Mouse (Mus musculus): ENCODE measurements around the gene Cryba4. TPM values are rescaled to one million over a fixed set of nuclear protein-coding genes. Genes with fewer than 3 reads are reported as not detected.

The Cryba4 gene
- polyA plus RNA-seq, 1 experiment: not detected

- DNase-seq: no peak
- H3K27ac ChIP-seq (ENCODE audit: insufficient read depth, low read depth, low read length): no peak overlapping the region; the same call in 1 of the 2 replicates
- H3K27me3 ChIP-seq (replicated peaks; ENCODE audit: control insufficient read depth, insufficient read depth, low read length): no peaks in the 10 kb centered on the region
- peaks cover 9% of the 10 kb centered on the region for H3K4me1 ChIP-seq (ENCODE audit: control insufficient read depth, insufficient read depth, low read length)
- TF ChIP-seq POLR2A (IDR thresholded peaks at IDR 0.05; ENCODE audit: low read depth, low read length) (no peak), CTCF (conservative IDR thresholded peaks at IDR 0.05; ENCODE audit: insufficient read depth, insufficient read length, low read depth, low read length) (no peak)
- no peaks in the 10 kb centered on the region for H3K36me3 ChIP-seq (ENCODE audit: control insufficient read depth, insufficient read depth, low read length)
- 50% methylated on average over 15 of the region's 15 CpGs for WGBS
- H3K4me3 ChIP-seq (ENCODE audit: insufficient read depth, low read depth, low read length): no peak overlapping the region
These were observed 28.7 kb upstream of the Cryba4 start for GRCm38 (mm10) chr5:112280863-112281660.

GRCm38 (mm10) chr5:112280151-112280550 lies 27.8 kb upstream of the Cryba4 start:
- Histone ChIP-seq H3K4me1 (ENCODE audit: control insufficient read depth, insufficient read depth, low read length) (peaks cover 9% of the 10 kb centered on the region), H3K4me3 (ENCODE audit: insufficient read depth, low read depth, low read length) (no peak overlapping the region), H3K27me3 (replicated peaks; ENCODE audit: control insufficient read depth, insufficient read depth, low read length) (no peaks in the 10 kb centered on the region), H3K27ac (ENCODE audit: insufficient read depth, low read depth, low read length) (no peak overlapping the region), H3K36me3 (ENCODE audit: control insufficient read depth, insufficient read depth, low read length) (no peaks in the 10 kb centered on the region)
- WGBS: 68% methylated on average over 7 of the region's 7 CpGs
- no peak for TF ChIP-seq CTCF (conservative IDR thresholded peaks at IDR 0.05; ENCODE audit: insufficient read depth, insufficient read length, low read depth, low read length)
- TF ChIP-seq POLR2A (IDR thresholded peaks at IDR 0.05; ENCODE audit: low read depth, low read length): no peak
- DNase-seq: no peak

- DNase-seq: no peak
- no peak overlapping the region for H3K27ac ChIP-seq (ENCODE audit: insufficient read depth, low read depth, low read length)
- no peak overlapping the region for H3K4me3 ChIP-seq (ENCODE audit: insufficient read depth, low read depth, low read length)
- no peaks in the 10 kb centered on the region for H3K27me3 ChIP-seq (replicated peaks; ENCODE audit: control insufficient read depth, insufficient read depth, low read length)
- 72% methylated on average over 17 of the region's 17 CpGs for whole genome bisulfite sequencing
- peaks cover 9% of the 10 kb centered on the region for H3K4me1 ChIP-seq (ENCODE audit: control insufficient read depth, insufficient read depth, low read length)
- H3K36me3 ChIP-seq (ENCODE audit: control insufficient read depth, insufficient read depth, low read length): no peaks in the 10 kb centered on the region
- TF ChIP-seq CTCF (conservative IDR thresholded peaks at IDR 0.05; ENCODE audit: insufficient read depth, insufficient read length, low read depth, low read length) (no peak), POLR2A (IDR thresholded peaks at IDR 0.05; ENCODE audit: low read depth, low read length) (no peak)
These were observed 27.1 kb upstream of the Cryba4 start for GRCm38 (mm10) chr5:112279181-112280021.

DNA sequence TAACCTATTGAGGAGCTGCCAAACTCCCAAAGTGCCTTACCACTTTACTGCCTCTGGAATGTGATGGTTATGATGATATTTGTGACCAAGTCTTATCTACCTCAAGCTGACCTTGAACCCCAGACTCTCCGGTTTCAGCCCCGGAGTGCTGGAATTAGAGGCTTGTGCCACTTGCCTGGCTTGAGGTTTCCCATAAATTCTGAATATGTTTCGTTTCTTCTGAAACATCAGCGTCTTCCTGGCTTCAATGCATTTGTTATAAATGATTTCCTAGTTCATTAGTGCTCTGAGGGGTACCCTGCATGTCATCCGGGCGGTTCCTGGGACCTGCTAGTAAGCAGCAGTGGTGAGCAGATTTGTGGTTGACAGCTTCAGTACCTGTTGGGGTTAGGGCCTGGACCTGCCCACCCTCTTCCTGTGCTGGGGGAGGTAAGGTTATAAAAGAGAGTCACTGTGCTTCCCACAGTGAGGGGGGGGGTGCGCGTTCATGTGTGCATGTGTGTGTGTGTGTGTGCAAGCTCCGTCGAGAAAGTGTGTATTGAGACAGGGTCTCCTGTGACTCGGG lies 25.7 kb upstream of the Cryba4 start:
- DNase-seq: no peak
- Histone ChIP-seq H3K27me3 (replicated peaks; ENCODE audit: control insufficient read depth, insufficient read depth, low read length) (no peaks in the 10 kb centered on the region), H3K4me1 (ENCODE audit: control insufficient read depth, insufficient read depth, low read length) (peaks cover 4% of the 10 kb centered on the region), H3K36me3 (ENCODE audit: control insufficient read depth, insufficient read depth, low read length) (no peaks in the 10 kb centered on the region), H3K27ac (ENCODE audit: insufficient read depth, low read depth, low read length) (no peak overlapping the region), H3K4me3 (ENCODE audit: insufficient read depth, low read depth, low read length) (no peak overlapping the region)
- 52% methylated on average over 11 of the region's 11 CpGs for WGBS
- no peak for TF ChIP-seq POLR2A (IDR thresholded peaks at IDR 0.05; ENCODE audit: low read depth, low read length)
- no peak for TF ChIP-seq CTCF (conservative IDR thresholded peaks at IDR 0.05; ENCODE audit: insufficient read depth, insufficient read length, low read depth, low read length)

- TF ChIP-seq POLR2A (IDR thresholded peaks at IDR 0.05; ENCODE audit: low read depth, low read length) (no peak), CTCF (conservative IDR thresholded peaks at IDR 0.05; ENCODE audit: insufficient read depth, insufficient read length, low read depth, low read length) (no peak)
- Histone ChIP-seq H3K27ac (ENCODE audit: insufficient read depth, low read depth, low read length) (peak overlapping the region; percentile 76), H3K4me3 (ENCODE audit: insufficient read depth, low read depth, low read length) (peak overlapping the region; percentile 74), H3K4me1 (ENCODE audit: control insufficient read depth, insufficient read depth, low read length) (peaks cover 3% of the 10 kb centered on the region; the same call in 1 of the 2 replicates), H3K36me3 (ENCODE audit: control insufficient read depth, insufficient read depth, low read length) (no peaks in the 10 kb centered on the region), H3K27me3 (replicated peaks; ENCODE audit: control insufficient read depth, insufficient read depth, low read length) (no peaks in the 10 kb centered on the region)
- whole genome bisulfite sequencing: under 1% methylated on average over 24 of the region's 24 CpGs
- DNase-seq: no peak
These were observed 24.6 kb upstream of the Cryba4 start for GRCm38 (mm10) chr5:112276907-112277348.

DNA sequence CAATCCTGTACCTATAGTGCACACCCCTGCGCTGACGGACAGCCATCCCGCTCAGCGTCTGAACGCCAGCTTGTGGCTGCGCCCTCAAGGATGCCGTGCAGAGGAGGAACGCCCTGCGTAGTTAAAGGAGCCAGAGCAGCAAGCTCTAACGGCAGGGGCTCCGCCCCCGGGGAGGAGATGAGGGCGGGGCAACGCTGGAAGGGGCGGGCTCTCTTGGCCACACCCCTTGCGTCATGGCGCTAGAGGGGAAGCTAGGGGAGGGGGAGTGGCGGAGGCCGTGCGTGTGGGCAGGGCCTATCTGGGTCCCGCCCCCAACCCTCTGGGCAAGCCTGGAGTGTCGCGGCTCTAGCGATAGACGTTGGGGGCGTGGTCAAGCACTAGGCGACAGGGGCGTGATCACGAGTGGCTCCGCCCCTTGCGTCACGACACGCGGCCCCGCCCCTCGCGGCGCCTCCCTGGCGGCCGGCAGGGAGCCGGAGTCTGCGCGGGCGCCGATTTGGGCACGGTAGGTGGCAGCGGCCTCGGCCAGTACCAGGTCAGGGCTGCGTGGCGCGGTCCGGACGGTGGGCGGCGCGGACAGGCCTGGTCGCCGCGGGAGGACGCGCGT lies 24.1 kb upstream of the Cryba4 start, which contains the start of gene Tpst2:
Gene Tpst2 (plus strand): TSS at position 425 of the 607 bp plus-strand sequence.
- H3K4me1 ChIP-seq (ENCODE audit: control insufficient read depth, insufficient read depth, low read length): peaks cover 3% of the 10 kb centered on the region; the same call in 1 of the 2 replicates
- WGBS: under 1% methylated on average over 62 of the region's 62 CpGs
- no peaks in the 10 kb centered on the region for H3K36me3 ChIP-seq (ENCODE audit: control insufficient read depth, insufficient read depth, low read length)
- H3K27me3 ChIP-seq (replicated peaks; ENCODE audit: control insufficient read depth, insufficient read depth, low read length): no peaks in the 10 kb centered on the region
- peak; percentile 72 for TF ChIP-seq POLR2A (IDR thresholded peaks at IDR 0.05; ENCODE audit: low read depth, low read length)
- 0 out of 2 replicates have a peak, but pooled peaks have one; percentile 12 for TF ChIP-seq CTCF (conservative IDR thresholded peaks at IDR 0.05; ENCODE audit: insufficient read depth, insufficient read length, low read depth, low read length)
- H3K27ac ChIP-seq (ENCODE audit: insufficient read depth, low read depth, low read length): peak within 1 kb of the TSS; percentile 76
- DNase-seq: peak; percentile 100
- H3K4me3 ChIP-seq (ENCODE audit: insufficient read depth, low read depth, low read length): peak within 1 kb of the TSS; percentile 74
